Mouse (Mus musculus) thymus, adult 18-20 months (tissue): ENCODE data around the gene Ptprn2.

Experiments used
- DNase-seq, 2 experiments: peaks; one replicate each; pipeline ENCODE4 v3.0.0; 2022; ENCODE audit warnings: mixed read lengths in 2 of 2

The Ptprn2 gene

DNA sequence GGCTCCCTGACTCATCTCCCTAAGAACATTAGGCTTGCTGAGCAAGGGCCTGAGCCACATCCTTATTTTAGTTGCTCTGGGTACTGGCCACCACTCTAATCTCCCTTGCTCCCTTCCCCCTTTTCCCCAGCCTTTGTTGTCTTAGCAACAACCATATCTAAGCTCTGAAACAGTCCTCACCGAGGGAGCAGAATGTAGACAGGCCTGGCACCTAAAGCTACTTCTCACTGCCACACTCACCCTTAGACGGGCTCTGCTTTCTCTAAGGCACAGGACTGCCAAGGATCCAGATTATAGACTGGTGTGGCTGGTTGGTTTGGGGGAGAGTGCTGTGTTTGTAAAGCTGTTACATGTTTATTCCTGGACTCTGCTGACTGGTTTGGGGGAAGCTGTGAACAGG is 594.2 kb downstream of the Ptprn2 start:
- DNase-seq, result no peak

DNA sequence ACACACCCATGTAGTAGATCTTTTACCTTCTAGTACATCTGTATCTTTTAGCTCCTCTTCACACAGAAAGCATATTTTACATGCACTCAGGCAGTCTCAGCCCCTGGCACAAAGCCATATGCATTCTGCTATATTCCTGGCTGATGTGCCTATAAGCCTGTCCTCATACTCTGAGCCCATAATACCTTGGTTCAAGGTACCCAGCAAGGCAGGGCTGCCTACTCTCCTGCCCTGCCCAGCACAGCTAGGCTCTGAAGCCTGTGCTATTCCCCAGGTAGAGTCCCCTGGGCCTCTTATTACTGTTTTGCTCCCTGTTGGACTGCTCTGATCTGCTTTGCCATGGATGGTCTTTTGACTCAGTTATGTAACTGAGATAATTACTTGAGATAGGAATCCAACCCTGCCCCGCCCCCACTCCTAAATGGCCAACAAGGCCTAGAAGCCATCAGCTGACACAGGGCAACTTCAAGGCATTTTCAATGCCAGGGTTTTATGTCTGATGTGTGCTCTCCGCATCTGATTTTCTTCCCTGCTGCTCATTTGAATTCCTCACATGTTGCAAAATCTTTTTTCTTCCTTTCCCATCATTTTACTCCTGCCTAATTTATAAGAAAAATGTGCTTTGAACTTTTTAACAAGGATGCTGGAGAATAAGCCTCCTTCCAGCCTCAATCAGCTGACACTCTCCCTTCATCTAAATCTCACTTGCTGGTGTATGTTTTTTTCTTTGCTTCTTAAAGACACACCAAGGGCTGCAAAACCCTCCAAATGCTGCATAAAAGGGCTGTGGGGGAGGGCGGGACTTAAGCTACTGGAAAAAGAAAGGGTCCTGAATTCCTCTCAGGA is 598.6 kb downstream of the Ptprn2 start:
- DNase-seq, result no peak

DNA sequence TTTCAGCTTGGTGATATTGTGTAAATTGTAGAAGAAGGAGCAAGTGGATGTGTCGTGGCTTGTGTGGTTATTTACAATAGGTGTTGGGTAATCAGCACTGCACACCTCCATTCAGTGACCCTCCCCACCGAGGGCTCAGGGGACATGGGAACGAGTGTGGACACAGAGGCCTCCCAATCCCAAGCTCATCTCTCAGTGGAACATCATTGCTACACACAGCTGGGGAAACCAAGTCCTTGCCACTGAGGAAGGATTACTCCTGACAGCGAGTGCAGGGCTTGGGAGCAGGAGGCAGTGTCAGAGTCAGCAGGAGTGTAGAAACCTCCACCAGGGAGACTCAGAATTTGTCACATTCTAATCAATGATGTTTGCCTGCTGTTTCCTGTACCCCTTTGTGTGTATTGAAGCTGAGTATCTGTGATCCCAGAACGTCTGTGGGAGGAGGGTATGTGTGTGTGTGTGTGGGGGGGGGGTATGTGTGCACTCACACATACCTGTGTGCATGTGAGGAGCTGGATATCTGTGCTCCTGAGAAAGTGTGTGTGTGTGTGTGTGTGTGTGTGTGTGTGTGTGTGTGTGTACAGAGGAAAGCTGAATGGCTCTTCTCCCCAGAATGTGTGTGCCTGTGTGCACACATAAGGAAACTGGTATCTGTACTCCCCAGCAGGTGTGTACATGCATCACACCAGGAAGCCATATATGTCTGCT is 599.3 kb downstream of the Ptprn2 start:
- no peak for DNase-seq

- no peak for DNase-seq
Observed at GRCm38 (mm10) chr12:117085661-117086335, 600.3 kb downstream of the Ptprn2 start.

DNA sequence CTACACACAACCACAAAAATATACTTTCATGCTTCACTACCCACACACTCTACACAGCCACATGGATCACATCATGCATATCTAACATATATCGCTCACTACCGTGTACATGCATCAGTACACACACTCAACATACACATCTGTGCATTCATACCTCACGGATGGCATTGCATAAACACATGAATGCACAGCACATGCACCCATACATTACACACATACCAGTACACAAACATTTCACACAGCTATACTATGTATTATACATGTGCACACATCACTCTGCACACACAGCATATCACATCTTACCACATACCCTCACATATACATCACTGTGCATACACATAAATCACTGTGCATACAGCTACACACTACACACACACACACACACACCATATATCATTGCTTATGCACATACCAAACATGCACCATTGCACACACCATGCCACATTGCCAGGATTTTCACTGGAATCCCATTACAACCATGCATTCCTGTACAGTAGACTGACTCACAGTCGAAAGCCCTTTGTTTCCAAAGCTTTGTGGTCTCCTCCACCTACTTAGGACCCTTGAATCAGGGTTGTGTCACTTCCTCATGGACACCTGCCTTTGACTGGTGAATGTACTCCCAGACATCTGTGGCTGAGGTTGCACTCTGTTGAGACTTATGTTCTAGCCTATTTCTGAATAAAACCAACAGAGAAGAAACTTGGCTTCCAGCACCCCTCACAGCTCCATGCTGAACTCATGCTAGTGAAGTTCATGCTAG is 607.0 kb downstream of the Ptprn2 start:
- DNase-seq, result no peak

GRCm38 (mm10) chr12:117095941-117096340 is 610.4 kb downstream of the Ptprn2 start:
- DNase-seq, result no peak

- DNase-seq, result no peak
Observed at GRCm38 (mm10) chr12:117098295-117098694, 612.8 kb downstream of the Ptprn2 start.

GRCm38 (mm10) chr12:117106696-117107095 is 621.2 kb downstream of the Ptprn2 start:
- no peak for DNase-seq

DNA sequence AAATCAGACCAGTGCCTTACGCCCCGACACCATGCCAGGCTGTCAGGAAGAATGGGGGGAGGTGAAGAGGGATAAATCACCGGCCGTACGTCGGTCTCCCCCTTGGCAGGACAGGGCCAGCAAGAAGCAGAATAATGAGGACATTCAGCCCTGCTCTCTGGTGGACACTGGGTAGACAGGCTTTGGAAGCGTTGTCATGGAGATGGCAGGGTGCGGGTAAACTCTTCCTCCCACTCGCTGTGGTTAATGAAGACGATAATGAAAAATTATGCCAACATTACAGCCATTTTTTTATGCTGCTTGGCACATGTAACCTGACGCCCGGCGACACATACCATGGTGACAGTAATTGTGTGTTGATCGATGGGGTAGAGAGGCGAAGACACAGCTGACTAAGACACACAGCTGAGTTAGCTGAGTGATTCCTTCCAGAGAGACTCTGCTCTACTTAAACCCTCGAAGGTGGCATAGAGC is 621.7 kb downstream of the Ptprn2 start:
- no peak for DNase-seq

- no peak for DNase-seq
Observed at GRCm38 (mm10) chr12:117115254-117115865, 629.8 kb downstream of the Ptprn2 start.

GRCm38 (mm10) chr12:117127078-117127477 is 641.6 kb downstream of the Ptprn2 start:
- DNase-seq, result no peak

GRCm38 (mm10) chr12:117127485-117127884 is 642.0 kb downstream of the Ptprn2 start:
- no peak for DNase-seq

DNA sequence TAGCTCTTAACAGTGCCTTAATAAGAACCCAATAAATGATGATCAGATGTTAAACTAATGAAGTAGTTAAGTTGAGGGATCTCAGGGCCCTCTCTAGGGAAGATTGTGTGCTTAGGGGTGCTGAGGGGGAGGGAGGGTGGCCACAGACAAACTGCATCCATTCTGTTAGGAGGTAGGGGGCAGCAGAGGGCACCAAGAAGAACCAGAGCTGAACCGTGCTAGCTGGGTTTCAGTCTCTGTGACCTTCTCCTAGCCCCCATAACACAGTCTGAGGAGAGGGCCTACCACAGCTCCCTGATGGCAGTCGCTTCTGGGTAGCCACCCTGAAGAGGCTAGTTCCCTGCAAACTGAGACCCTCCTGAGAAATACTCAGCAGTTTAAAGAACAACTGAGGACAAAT is 646.6 kb downstream of the Ptprn2 start:
- no peak for DNase-seq

- no peak for DNase-seq
Observed at GRCm38 (mm10) chr12:117135205-117135604, 649.7 kb downstream of the Ptprn2 start.

- DNase-seq, result no peak
Observed at GRCm38 (mm10) chr12:117136472-117137010, 651.0 kb downstream of the Ptprn2 start.

- DNase-seq, result no peak
Observed at GRCm38 (mm10) chr12:117140901-117141300, 655.4 kb downstream of the Ptprn2 start.

- DNase-seq, result no peak
Observed at GRCm38 (mm10) chr12:117141394-117141793, 655.9 kb downstream of the Ptprn2 start.

DNA sequence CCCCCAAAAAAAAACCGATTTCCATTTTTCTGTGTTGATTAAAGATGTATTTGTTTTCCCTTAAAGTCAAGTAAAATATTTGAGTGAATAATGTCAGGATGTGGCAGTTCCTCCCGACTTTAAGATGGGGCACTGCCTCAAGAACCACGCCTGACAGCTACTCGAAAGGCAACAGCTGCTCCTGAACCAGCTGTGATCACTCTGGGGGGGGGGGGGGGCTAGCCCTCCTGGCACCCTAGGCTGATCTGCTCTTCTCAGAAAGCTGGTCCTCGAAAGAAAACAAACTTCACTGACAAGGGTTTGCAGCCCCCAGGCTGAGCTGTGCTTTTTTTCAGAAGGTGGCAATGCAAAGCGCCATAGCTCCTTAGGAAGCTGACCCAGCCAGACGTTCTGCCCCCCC is 663.7 kb downstream of the Ptprn2 start:
- no peak for DNase-seq

GRCm38 (mm10) chr12:117150611-117151395 is 665.3 kb downstream of the Ptprn2 start:
- DNase-seq, result no peak

- DNase-seq, result no peak
Observed at GRCm38 (mm10) chr12:117151611-117152010, 666.1 kb downstream of the Ptprn2 start.
